Mouse (Mus musculus) forebrain, embryonic 16.5 days (tissue): ENCODE measurements around the gene Meltf. TPM values are rescaled to one million over a fixed set of nuclear protein-coding genes. Genes with fewer than 3 reads are reported as not detected.
A peak's percentile ranks its signal among the peaks of the same experiment; 100 is the strongest.

ENCODE experiments used
- ATAC-seq: fragments of 200-750 bp; cut with Nextera tagmentation; 2 replicates; pipeline ENCODE4 v1.8.0; 2017; ENCODE audit warnings: mild to moderate bottlenecking, moderate library complexity
- H3K27ac ChIP-seq: fragments of 300-500 bp; sonication (generic); 2 replicates; pipeline ENCODE4 v1.5.1; 2014; ENCODE audit warnings: low read length, control low read depth
- H3K27me3 ChIP-seq: fragments of 300-500 bp; sonication (generic); replicated peaks from 2 replicates; pipeline ENCODE4 v1.6.1; 2014; ENCODE audit warnings: low read length; ENCODE audit not compliant: control insufficient read depth, insufficient read depth
- H3K36me3 ChIP-seq: fragments of 300-500 bp; sonication (generic); 2 replicates; pipeline ENCODE4 v1.6.1; 2014; ENCODE audit not compliant: control insufficient read depth, insufficient read depth
- H3K4me1 ChIP-seq: fragments of 300-500 bp; sonication (generic); replicated peaks from 2 replicates; pipeline ENCODE4 v1.6.1; 2014; ENCODE audit warnings: low read length; ENCODE audit not compliant: control insufficient read depth, insufficient read depth
- H3K4me2 ChIP-seq: fragments of 300-500 bp; sonication (generic); 2 replicates; pipeline ENCODE4 v1.6.1; 2014; ENCODE audit warnings: mild to moderate bottlenecking, low read length, control low read depth
- H3K4me3 ChIP-seq: fragments of 300-500 bp; sonication (generic); replicated peaks from 2 replicates; pipeline ENCODE4 v1.5.1; 2014; ENCODE audit warnings: mild to moderate bottlenecking, low read length, control low read depth
- H3K9ac ChIP-seq: fragments of 300-500 bp; sonication (generic); replicated peaks from 2 replicates; pipeline ENCODE4 v1.6.1; 2014; ENCODE audit warnings: low read depth, low read length, control low read depth
- H3K9me3 ChIP-seq: fragments of 300-500 bp; sonication (generic); 2 replicates; pipeline ENCODE4 v1.6.1; 2016; ENCODE audit warnings: low read length; ENCODE audit not compliant: control insufficient read depth
- WGBS: fragments of 180-500 bp; shearing (Covaris S2); extraction: QIAGEN DNeasy Blood & Tissue Kit; methylation state at CpG from one replicate; pipeline ENCODE4 v1.1.7; 2014; 5-methylcytosine and 5-hydroxymethylcytosine counted together
- polyA plus RNA-seq: library from polyadenylated mRNA; unstranded; fragments of >200 nt; fragmentation: Nextera tagmentation; extraction: Ambion mirVana; gene quantifications from 2 replicates; pipeline ENCODE4 v1.2.1, GENCODE M21; 2015

The Meltf gene
- polyA plus RNA-seq, 1 experiment from 2014 or later = 0.16 TPM

DNA sequence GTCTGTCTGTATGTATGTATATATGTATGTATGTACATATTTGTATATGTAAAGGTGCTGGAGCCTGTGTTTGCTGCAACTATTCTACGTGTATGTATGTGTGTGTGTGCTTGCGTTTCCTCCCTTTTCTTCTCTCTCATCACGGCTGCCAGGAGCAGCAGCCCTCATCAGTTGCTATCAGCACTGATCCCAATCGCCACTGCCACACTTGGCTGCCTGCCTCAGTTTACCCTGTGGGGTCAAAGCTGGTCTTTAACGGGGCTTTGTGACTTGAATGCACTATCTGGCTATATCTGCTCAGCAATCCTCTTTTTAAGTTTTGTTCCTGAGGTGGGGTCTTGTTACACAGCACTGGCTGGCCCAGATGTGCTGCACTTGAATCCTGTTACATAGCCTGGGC is 48.8 kb downstream of the Meltf start:
- H3K27me3 ChIP-seq = no peaks in the 10 kb centered on the region
- no peak overlapping the region for H3K4me3 ChIP-seq
- H3K4me1 ChIP-seq = 0 out of 2 replicates have a peak, but pooled peaks cover under 1% of the 10 kb centered on the region
- no peaks in the 10 kb centered on the region for H3K36me3 ChIP-seq
- WGBS = 91% methylated on average over 5 of the region's 5 CpGs
- ATAC-seq = no peak
- H3K4me2 ChIP-seq = no peak overlapping the region
- H3K9ac ChIP-seq = no peak overlapping the region
- H3K9me3 ChIP-seq = no peaks in the 10 kb centered on the region
- H3K27ac ChIP-seq = no peak overlapping the region

DNA sequence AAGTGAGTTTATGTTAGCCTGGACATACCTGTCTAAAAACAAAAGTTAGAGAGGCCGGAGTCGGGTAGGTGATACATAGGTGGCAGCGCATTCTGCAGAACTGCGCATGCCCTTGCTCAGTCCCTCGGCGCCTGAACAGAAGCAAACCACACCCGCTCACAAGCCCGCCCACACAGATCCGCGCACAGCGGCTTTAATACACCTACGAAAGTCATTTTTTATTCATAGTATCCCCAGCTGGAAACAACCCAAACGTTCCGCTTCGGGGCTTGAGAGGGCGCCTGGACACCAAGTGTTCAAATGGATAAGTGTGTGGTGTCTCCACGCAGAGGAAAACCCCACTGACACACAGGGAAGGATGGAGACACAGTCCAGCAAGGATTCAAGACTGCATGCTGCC is 52.7 kb downstream of the Meltf start:
- H3K4me2 ChIP-seq = no peak overlapping the region
- H3K9me3 ChIP-seq = no peaks in the 10 kb centered on the region
- no peak overlapping the region for H3K9ac ChIP-seq
- no peak for ATAC-seq
- no peak overlapping the region for H3K27ac ChIP-seq
- peaks cover 6% of the 10 kb centered on the region for H3K27me3 ChIP-seq
- WGBS = 60% methylated on average over 17 of the region's 17 CpGs
- no peaks in the 10 kb centered on the region for H3K36me3 ChIP-seq
- peaks cover 26% of the 10 kb centered on the region for H3K4me1 ChIP-seq
- H3K4me3 ChIP-seq = no peak overlapping the region

DNA sequence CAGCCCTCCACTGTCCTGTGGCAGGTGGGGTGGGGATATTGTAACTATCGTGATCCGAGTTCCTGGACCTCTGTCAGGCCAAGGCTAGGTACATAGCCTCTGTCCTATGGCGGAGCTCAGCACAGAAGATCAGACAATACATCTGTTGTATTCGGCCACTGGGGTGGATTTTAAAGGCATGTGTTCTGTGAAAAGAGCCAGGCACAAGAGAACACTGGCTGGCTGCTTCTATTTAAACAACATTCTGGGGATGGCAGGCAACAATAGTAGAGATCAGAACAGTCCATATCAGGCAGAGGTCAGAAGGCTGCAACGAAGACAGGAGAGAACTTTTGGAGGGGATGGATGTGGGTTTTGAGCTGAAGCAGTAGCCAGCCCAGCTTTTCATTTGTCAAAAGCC is 53.6 kb downstream of the Meltf start:
- peak overlapping the region; percentile 78; the same call in 1 of the 2 replicates for H3K9ac ChIP-seq
- H3K36me3 ChIP-seq = no peaks in the 10 kb centered on the region
- H3K9me3 ChIP-seq = no peaks in the 10 kb centered on the region
- H3K4me3 ChIP-seq = no peak overlapping the region
- peaks cover 6% of the 10 kb centered on the region for H3K27me3 ChIP-seq
- H3K4me1 ChIP-seq = peaks cover 26% of the 10 kb centered on the region
- peak; percentile 0; the same call in 1 of the 2 replicates for ATAC-seq
- H3K4me2 ChIP-seq = peak overlapping the region; percentile 94
- H3K27ac ChIP-seq = peak overlapping the region; percentile 93
- WGBS = 28% methylated on average over 5 of the region's 5 CpGs

DNA sequence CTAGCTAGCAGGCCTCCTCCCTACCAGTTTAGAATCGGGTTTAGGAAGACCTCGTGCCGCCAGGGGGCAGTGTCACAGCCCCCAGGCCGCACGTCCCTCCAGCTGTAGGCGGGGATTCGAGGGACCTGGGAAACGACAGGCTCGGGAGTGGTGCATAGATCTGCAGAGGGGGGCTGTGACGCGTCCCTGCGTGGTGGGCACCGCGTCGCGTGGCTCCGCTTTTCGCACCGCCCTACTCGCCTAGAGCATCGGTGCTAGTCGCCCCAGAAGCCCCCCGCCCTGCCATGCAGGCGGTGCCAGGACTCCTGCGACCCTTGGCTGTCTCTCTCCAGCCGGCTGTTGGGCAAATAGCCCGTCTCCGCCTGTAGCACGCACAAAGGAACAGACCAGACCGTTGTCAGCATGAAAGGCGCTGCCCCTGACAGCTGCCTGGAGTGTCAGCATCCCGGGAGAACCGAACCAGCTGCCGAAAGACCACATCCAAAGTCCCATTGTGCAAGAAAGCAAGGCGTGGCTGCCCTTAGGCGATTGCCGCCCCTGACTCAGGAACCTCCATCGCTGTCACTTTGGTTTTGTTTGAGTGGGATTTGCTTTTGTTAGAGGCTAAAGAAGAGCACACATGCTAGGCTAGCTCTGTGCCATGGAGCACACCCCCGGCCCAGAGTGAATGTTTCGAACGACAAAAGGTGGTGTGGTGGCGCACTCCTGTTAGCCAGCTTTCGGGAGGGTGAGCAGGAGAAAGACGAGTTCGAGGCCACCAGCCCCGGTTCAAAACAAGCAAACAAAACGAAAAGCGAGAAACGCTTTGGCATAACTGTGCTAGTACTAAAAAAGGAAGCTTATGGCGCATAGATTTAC is 54.5 kb downstream of the Meltf start:
- 1% methylated on average over 50 of the region's 50 CpGs for WGBS
- H3K4me2 ChIP-seq = peak overlapping the region; percentile 94
- peak; percentile 99 for ATAC-seq
- peak overlapping the region; percentile 52 for H3K4me3 ChIP-seq
- H3K4me1 ChIP-seq = peaks cover 26% of the 10 kb centered on the region
- peak overlapping the region; percentile 78 for H3K9ac ChIP-seq
- H3K27ac ChIP-seq = peak overlapping the region; percentile 93
- H3K36me3 ChIP-seq = no peaks in the 10 kb centered on the region
- H3K27me3 ChIP-seq = peaks cover 6% of the 10 kb centered on the region
- H3K9me3 ChIP-seq = no peaks in the 10 kb centered on the region

DNA sequence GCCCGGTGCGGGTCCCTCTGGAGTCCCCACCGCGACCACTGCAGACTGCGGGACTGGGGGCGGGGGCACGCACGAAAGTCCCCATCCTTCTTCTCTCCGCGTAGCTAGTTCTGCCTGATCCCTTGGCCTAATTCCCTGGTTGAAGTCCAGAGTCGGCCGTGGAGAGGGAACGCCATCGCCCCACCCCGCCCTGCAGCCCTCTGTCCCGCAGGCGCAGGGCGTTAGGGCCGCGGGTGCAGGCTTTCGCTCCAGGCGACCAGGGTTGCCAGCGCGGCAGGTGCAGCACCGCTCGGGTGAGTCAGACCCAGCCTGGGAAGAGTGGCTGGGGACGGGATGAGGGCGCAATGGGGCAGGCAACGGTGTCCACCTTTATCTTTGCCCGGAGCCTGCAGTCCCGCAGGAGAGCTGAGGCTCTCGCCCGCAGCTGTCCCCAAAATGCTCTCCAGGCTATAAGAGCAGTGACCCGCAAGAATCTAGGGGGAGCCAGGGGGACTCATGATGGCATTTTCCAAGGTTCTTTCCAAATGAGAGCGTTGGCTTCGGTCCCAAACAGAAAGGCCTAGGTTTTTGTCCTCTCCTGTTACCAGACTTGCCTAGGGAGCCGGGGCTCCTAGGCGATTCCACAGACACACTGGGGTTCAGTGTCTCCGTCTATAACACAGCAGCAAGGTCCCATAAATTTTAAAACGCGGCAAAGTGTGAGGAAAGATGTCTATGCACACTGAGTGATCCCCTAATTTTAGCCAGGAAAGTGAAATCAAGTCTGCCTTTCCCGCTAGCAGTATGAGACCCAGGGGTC is 55.3 kb downstream of the Meltf start, which contains the start of gene Pigz:
Pigz (plus strand) TSS at position 101 of the 799 bp plus-strand sequence.
- Histone ChIP-seq H3K27ac (peak within 1 kb of the TSS; percentile 93), H3K4me3 (peak within 1 kb of the TSS; percentile 52), H3K9me3 (no peaks in the 10 kb centered on the region), H3K4me2 (peak within 1 kb of the TSS; percentile 94), H3K36me3 (no peaks in the 10 kb centered on the region), H3K4me1 (peaks cover 26% of the 10 kb centered on the region), H3K27me3 (peaks cover 6% of the 10 kb centered on the region), H3K9ac (peak within 1 kb of the TSS; percentile 78)
- 3% methylated on average over 42 of the region's 42 CpGs for WGBS
- ATAC-seq = peak; percentile 6; the same call in 1 of the 2 replicates

DNA sequence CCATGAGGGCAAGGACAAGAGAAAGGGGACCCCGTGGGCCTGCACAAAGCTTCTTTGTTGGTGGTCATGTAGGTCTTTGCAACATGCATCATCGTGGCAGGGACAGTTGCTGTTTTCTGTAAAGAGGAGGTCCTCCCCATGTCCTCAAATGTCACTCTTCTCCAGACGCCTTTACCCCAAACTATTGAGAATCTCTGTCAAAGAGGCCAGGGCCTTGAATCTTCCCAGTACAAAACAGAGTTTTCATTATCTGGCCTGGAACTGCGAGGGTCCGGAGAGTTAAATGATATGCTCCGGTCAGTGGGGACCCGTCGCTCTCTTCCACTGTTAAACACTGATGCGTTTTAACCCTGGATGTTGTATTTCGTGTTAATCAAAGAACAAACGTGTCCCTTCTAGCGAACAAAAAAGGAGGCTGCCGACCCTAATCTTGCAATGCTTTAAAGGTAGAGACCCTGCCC is 56.0 kb downstream of the Meltf start:
- Histone ChIP-seq H3K9ac (peak overlapping the region; percentile 78), H3K27ac (peak overlapping the region; percentile 93; the same call in 1 of the 2 replicates), H3K36me3 (no peaks in the 10 kb centered on the region), H3K4me2 (peak overlapping the region; percentile 94), H3K9me3 (no peaks in the 10 kb centered on the region), H3K27me3 (peaks cover 6% of the 10 kb centered on the region), H3K4me1 (peaks cover 26% of the 10 kb centered on the region), H3K4me3 (peak overlapping the region; percentile 52)
- no peak for ATAC-seq
- 22% methylated on average over 13 of the region's 13 CpGs for WGBS

DNA sequence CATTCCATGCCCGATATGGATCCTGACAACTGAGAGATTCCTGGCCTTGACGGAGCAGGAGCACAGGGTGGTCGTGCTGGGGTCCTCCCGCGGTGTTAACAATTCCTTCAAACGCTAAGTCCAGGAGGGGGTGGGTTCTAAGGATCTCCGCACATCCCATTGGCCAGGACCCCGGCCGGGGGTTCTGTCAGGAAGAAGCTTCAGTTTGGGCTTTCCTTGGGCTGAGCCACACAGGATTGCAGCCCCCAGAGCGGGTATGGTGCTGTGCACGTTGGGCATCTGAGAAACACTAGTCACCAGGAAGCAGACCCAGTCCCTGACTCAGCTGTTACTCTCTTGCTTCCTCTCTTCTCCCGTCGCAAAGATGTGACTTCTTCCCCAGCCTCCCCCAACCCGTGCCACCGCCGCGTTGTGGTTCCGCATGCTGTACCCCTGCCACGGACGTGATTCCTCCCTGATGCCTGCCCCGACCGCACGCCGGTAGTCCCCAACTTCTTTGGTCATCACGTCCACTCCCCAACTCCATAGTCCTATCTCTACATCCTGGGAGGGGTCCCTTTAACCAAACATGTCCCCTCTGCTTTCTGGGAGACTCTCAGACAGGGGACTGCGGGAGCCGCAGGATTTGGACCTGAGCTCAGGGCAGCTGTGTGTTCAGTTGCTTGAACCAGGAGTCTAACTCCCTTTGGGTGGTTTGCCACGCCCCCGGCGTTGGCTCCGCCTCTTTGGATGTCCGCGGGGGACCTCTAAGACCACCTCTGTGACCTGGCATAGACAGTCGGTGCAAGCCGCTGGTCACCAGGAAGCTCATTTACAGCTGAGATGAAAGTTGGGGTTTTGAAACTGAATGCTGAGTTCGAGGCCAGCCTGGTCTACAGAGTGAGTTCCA is 56.7 kb downstream of the Meltf start:
- H3K27ac ChIP-seq = no peak overlapping the region
- peak overlapping the region; percentile 52 for H3K4me3 ChIP-seq
- H3K4me2 ChIP-seq = peak overlapping the region; percentile 94
- H3K4me1 ChIP-seq = peaks cover 26% of the 10 kb centered on the region
- H3K9me3 ChIP-seq = no peaks in the 10 kb centered on the region
- H3K36me3 ChIP-seq = no peaks in the 10 kb centered on the region
- 6% methylated on average over 36 of the region's 36 CpGs for WGBS
- H3K27me3 ChIP-seq = peaks cover 6% of the 10 kb centered on the region
- peak overlapping the region; percentile 48 for H3K9ac ChIP-seq
- ATAC-seq = no peak

DNA sequence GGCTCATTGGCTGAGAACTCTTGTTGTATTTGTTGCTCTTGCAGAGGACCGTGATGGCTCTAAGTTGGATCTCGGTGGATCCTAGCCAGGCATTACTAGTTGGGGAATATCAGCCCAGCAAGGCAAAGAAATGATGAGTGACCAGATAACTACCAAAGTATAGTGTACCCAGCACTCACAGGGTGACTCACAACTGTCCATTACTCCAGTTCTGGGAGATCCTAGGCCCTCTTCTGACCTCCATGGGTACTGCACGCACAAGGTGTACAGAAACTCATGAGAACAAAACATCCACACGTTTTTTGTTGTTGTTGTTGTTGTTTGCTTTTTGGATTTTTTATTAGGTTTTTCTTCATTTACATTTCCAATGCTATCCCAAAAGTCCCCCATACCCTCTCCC is 58.0 kb downstream of the Meltf start:
- Histone ChIP-seq H3K36me3 (no peaks in the 10 kb centered on the region), H3K27me3 (peaks cover 6% of the 10 kb centered on the region), H3K9ac (no peak overlapping the region), H3K27ac (no peak overlapping the region), H3K4me1 (peaks cover 26% of the 10 kb centered on the region), H3K9me3 (no peaks in the 10 kb centered on the region), H3K4me2 (no peak overlapping the region), H3K4me3 (no peak overlapping the region)
- no peak for ATAC-seq
- WGBS = 92% methylated on average over 4 of the region's 4 CpGs
